Mouse (Mus musculus) heart, embryonic 12.5 days (tissue): Measurements from ENCODE around the gene Shh. TPM values are rescaled to one million over a fixed set of nuclear protein-coding genes. Genes with fewer than 3 reads are reported as not detected.
A peak's percentile ranks its signal among the peaks of the same experiment; 100 is the strongest.

Experiments
- ATAC-seq: fragments of 200-750 bp; cut with Nextera tagmentation; 2 replicates; pipeline ENCODE4 v1.8.0; 2017; ENCODE audit warnings: moderate TSS enrichment, moderate library complexity; ENCODE audit not compliant: insufficient number of reproducible peaks, low FRiP score
- H3K27ac ChIP-seq: fragments of 300-500 bp; sonication (generic); 2 replicates; pipeline ENCODE4 v1.5.1; 2016; ENCODE audit warnings: mild to moderate bottlenecking, moderate library complexity; ENCODE audit not compliant: poor library complexity, severe bottlenecking
- H3K27me3 ChIP-seq: fragments of 300-500 bp; sonication (generic); replicated peaks from 2 replicates; pipeline ENCODE4 v1.6.1; 2016; ENCODE audit warnings: mild to moderate bottlenecking, moderate library complexity
- H3K36me3 ChIP-seq: fragments of 300-500 bp; sonication (generic); 2 replicates; pipeline ENCODE4 v1.6.1; 2016; ENCODE audit warnings: mild to moderate bottlenecking, moderate library complexity
- H3K4me1 ChIP-seq: fragments of 300-500 bp; sonication (generic); replicated peaks from 2 replicates; pipeline ENCODE4 v1.6.1; 2016; ENCODE audit warnings: mild to moderate bottlenecking
- H3K4me2 ChIP-seq: fragments of 300-500 bp; sonication (generic); 2 replicates; pipeline ENCODE4 v1.6.1; 2016; ENCODE audit warnings: mild to moderate bottlenecking, moderate library complexity
- H3K4me3 ChIP-seq: fragments of 300-500 bp; sonication (generic); 2 replicates; pipeline ENCODE4 v1.5.1; 2016; ENCODE audit warnings: mild to moderate bottlenecking
- H3K9ac ChIP-seq: fragments of 300-500 bp; sonication (generic); 2 replicates; pipeline ENCODE4 v1.6.1; 2016; ENCODE audit warnings: mild to moderate bottlenecking, moderate library complexity
- H3K9me3 ChIP-seq: fragments of 300-500 bp; sonication (generic); replicated peaks from 2 replicates; pipeline ENCODE4 v1.6.1; 2016; ENCODE audit warnings: mild to moderate bottlenecking, moderate library complexity
- WGBS: fragments of 180-500 bp; shearing (Covaris S2); methylation state at CpG from one replicate; pipeline ENCODE4 v1.1.7; 2016; 5-methylcytosine and 5-hydroxymethylcytosine counted together
- polyA plus RNA-seq: library from polyadenylated mRNA; unstranded; fragments of >200 nt; fragmentation: Nextera tagmentation; extraction: Ambion mirVana; gene quantifications from 2 replicates; pipeline ENCODE4 v1.2.1, GENCODE M21; 2016

The Shh gene
- polyA plus RNA-seq, 1 experiment from 2014 or later = 0.09 TPM

- Histone ChIP-seq H3K9ac (no peak overlapping the region), H3K9me3 (no peaks in the 10 kb centered on the region), H3K27ac (no peak overlapping the region), H3K4me2 (peak overlapping the region; percentile 71), H3K36me3 (no peaks in the 10 kb centered on the region), H3K27me3 (peaks cover 99% of the 10 kb centered on the region), H3K4me3 (peak overlapping the region; percentile 44), H3K4me1 (peaks cover 28% of the 10 kb centered on the region)
- no peak for ATAC-seq
- 2% methylated on average over 15 of the region's 15 CpGs for WGBS
Observed at GRCm38 (mm10) chr5:28466351-28466750, 705 bp downstream of the Shh start.

GRCm38 (mm10) chr5:28465526-28465925, 1.5 kb downstream of the Shh start:
- no peak overlapping the region for H3K27ac ChIP-seq
- no peak overlapping the region for H3K9ac ChIP-seq
- no peaks in the 10 kb centered on the region for H3K36me3 ChIP-seq
- H3K4me2 ChIP-seq = peak overlapping the region; percentile 92
- H3K27me3 ChIP-seq = peaks cover 99% of the 10 kb centered on the region
- H3K4me3 ChIP-seq = peak overlapping the region; percentile 54
- no peaks in the 10 kb centered on the region for H3K9me3 ChIP-seq
- ATAC-seq = no peak
- WGBS = under 1% methylated on average over 18 of the region's 18 CpGs
- peaks cover 28% of the 10 kb centered on the region for H3K4me1 ChIP-seq

GRCm38 (mm10) chr5:28465099-28465406, 2.0 kb downstream of the Shh start:
- Histone ChIP-seq H3K4me3 (peak overlapping the region; percentile 54), H3K4me1 (peaks cover 30% of the 10 kb centered on the region), H3K27ac (no peak overlapping the region), H3K27me3 (peaks cover 100% of the 10 kb centered on the region), H3K9me3 (no peaks in the 10 kb centered on the region), H3K36me3 (no peaks in the 10 kb centered on the region), H3K9ac (no peak overlapping the region), H3K4me2 (peak overlapping the region; percentile 92)
- ATAC-seq = no peak
- under 1% methylated on average over 29 of the region's 29 CpGs for WGBS

- peak overlapping the region; percentile 54 for H3K4me3 ChIP-seq
- under 1% methylated on average over 76 of the region's 76 CpGs for WGBS
- H3K9me3 ChIP-seq = no peaks in the 10 kb centered on the region
- peak; percentile 46; the same call in 1 of the 2 replicates for ATAC-seq
- H3K9ac ChIP-seq = no peak overlapping the region; the same call in 1 of the 2 replicates
- peaks cover 100% of the 10 kb centered on the region for H3K27me3 ChIP-seq
- H3K4me1 ChIP-seq = peaks cover 36% of the 10 kb centered on the region
- H3K4me2 ChIP-seq = peak overlapping the region; percentile 92
- no peak overlapping the region for H3K27ac ChIP-seq
- no peaks in the 10 kb centered on the region for H3K36me3 ChIP-seq
Observed at GRCm38 (mm10) chr5:28464361-28465098, 2.5 kb downstream of the Shh start.

- ATAC-seq = no peak
- Histone ChIP-seq H3K4me1 (peaks cover 44% of the 10 kb centered on the region), H3K36me3 (no peaks in the 10 kb centered on the region), H3K4me2 (peak overlapping the region; percentile 92; the same call in 1 of the 2 replicates), H3K27me3 (peaks cover 100% of the 10 kb centered on the region), H3K9me3 (no peaks in the 10 kb centered on the region), H3K27ac (no peak overlapping the region), H3K4me3 (peak overlapping the region; percentile 54; the same call in 1 of the 2 replicates), H3K9ac (no peak overlapping the region)
- 5% methylated on average over 10 of the region's 10 CpGs for WGBS
Observed at GRCm38 (mm10) chr5:28463656-28464055, 3.4 kb downstream of the Shh start.

- no peak for ATAC-seq
- no peaks in the 10 kb centered on the region for H3K9me3 ChIP-seq
- no peak overlapping the region for H3K9ac ChIP-seq
- no peaks in the 10 kb centered on the region for H3K36me3 ChIP-seq
- H3K4me1 ChIP-seq = peaks cover 51% of the 10 kb centered on the region
- peak overlapping the region; percentile 5; the same call in 1 of the 2 replicates for H3K4me3 ChIP-seq
- H3K27me3 ChIP-seq = peaks cover 100% of the 10 kb centered on the region
- peak overlapping the region; percentile 35; the same call in 1 of the 2 replicates for H3K4me2 ChIP-seq
- H3K27ac ChIP-seq = no peak overlapping the region
- WGBS = 3% methylated on average over 33 of the region's 33 CpGs
Observed at GRCm38 (mm10) chr5:28462741-28463590, 4.1 kb downstream of the Shh start.

- H3K9me3 ChIP-seq = no peaks in the 10 kb centered on the region
- 8% methylated on average over 11 of the region's 11 CpGs for WGBS
- no peak overlapping the region for H3K9ac ChIP-seq
- H3K36me3 ChIP-seq = no peaks in the 10 kb centered on the region
- H3K27ac ChIP-seq = no peak overlapping the region
- peaks cover 96% of the 10 kb centered on the region for H3K27me3 ChIP-seq
- no peak overlapping the region for H3K4me3 ChIP-seq
- no peak for ATAC-seq
- H3K4me2 ChIP-seq = no peak overlapping the region
- H3K4me1 ChIP-seq = peaks cover 51% of the 10 kb centered on the region
Observed at GRCm38 (mm10) chr5:28461376-28461775, 5.7 kb downstream of the Shh start.

- WGBS = 1% methylated on average over 17 of the region's 17 CpGs
- H3K27me3 ChIP-seq = peaks cover 96% of the 10 kb centered on the region
- H3K27ac ChIP-seq = no peak overlapping the region
- no peaks in the 10 kb centered on the region for H3K9me3 ChIP-seq
- no peak overlapping the region for H3K4me2 ChIP-seq
- peaks cover 47% of the 10 kb centered on the region for H3K4me1 ChIP-seq
- H3K36me3 ChIP-seq = no peaks in the 10 kb centered on the region
- no peak for ATAC-seq
- no peak overlapping the region for H3K9ac ChIP-seq
- H3K4me3 ChIP-seq = no peak overlapping the region
Observed at GRCm38 (mm10) chr5:28460556-28461350, 6.3 kb downstream of the Shh start.

- Histone ChIP-seq H3K36me3 (no peaks in the 10 kb centered on the region), H3K27ac (no peak overlapping the region), H3K4me1 (peaks cover 36% of the 10 kb centered on the region), H3K9ac (no peak overlapping the region), H3K9me3 (no peaks in the 10 kb centered on the region), H3K27me3 (peaks cover 91% of the 10 kb centered on the region), H3K4me3 (0 out of 2 replicates have a peak overlapping the region, but pooled peaks have one; percentile 4), H3K4me2 (peak overlapping the region; percentile 76)
- ATAC-seq = no peak
- under 1% methylated on average over 41 of the region's 41 CpGs for WGBS
Observed at GRCm38 (mm10) chr5:28459456-28460225, 7.4 kb downstream of the Shh start.

- peak overlapping the region; percentile 44 for H3K4me3 ChIP-seq
- peak overlapping the region; percentile 76 for H3K4me2 ChIP-seq
- peaks cover 91% of the 10 kb centered on the region for H3K27me3 ChIP-seq
- WGBS = under 1% methylated on average over 27 of the region's 27 CpGs
- no peak overlapping the region for H3K9ac ChIP-seq
- no peaks in the 10 kb centered on the region for H3K36me3 ChIP-seq
- H3K27ac ChIP-seq = no peak overlapping the region
- peaks cover 36% of the 10 kb centered on the region for H3K4me1 ChIP-seq
- no peak for ATAC-seq
- H3K9me3 ChIP-seq = no peaks in the 10 kb centered on the region
Observed at GRCm38 (mm10) chr5:28458821-28459240, 8.2 kb downstream of the Shh start.
